Mouse (Mus musculus): ENCODE measurements around the gene Cyp2c55.

GRCm38 (mm10) chr19:38976269-38976668 is 30.6 kb upstream of the Cyp2c55 start:
- TF ChIP-seq CTCF (IDR thresholded peaks at IDR 0.05; ENCODE audit: insufficient read depth, low read depth, low read length): no peak
- no peak for TF ChIP-seq POLR2A (IDR thresholded peaks at IDR 0.05; ENCODE audit: insufficient read depth, low read depth, low read length)

Measured in olfactory bulb, adult 2 months (tissue).